Mouse (Mus musculus): ENCODE results near the gene Mllt11. TPM values are rescaled to one million over a fixed set of nuclear protein-coding genes. Genes with fewer than 3 reads are reported as not detected.
A peak's percentile ranks its signal among the peaks of the same experiment; 100 is the strongest.

The Mllt11 gene
- total RNA-seq, 2 experiments from 2014 or later: 265 to 266 TPM

DNA sequence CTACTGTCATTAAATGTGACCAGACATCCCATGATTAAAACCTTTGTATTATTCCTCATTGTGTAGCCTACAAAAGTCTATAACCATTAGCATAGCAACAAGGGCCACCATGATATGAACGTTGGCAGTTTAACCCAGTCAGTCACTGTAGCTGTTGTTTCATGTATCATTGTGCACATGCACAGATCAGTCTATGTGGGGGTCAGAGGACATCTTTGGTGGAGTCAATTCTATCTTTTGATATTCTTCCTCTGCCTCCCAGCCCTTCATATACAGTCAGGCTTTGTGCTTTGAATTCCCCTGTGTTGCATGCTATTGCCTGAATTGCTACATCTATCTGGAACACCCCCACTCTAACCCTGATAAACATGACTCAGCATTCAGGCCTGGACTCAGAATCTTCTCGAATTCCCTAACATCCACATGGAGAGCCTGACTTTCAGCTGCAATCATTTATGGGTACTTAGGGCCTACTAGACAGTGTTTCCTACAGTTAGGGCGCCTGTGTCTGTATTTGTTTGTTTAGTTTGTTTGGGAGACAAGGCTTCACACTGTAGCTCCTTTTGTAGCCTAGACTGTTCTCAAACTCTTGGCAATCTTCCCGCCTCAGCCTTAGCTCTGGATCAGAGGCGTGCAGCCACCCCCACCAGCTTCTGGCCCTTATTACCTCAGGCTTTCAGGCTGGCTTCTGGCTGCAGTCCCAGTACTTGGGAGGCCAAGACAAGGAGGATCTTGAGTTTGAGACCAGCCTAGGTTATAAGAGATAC, 14.7 kb upstream of the Mllt11 start:
- peak; percentile 51 to 67 for DNase-seq (ENCODE audit: low spot score in 2 of 2)

DNA sequence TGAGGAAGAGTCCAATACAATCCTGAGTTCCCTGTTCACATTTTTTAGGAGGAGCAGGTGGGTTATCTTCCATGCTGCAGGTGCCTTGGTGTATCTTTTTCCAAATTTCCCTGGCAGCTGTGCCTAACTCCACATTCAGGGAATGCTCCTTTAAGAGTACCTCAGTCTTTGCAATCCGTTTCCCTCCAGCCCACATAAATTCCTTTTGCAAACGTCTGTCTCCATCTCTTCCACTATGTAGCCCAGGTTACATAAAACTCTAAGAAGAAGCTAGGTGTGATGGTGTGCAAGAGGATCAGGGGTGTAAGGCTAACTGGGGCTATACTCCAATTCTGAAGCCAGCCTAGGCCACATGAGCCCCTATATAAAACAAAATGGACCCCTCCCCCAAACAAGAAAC, 11.1 kb upstream of the Mllt11 start:
- DNase-seq (ENCODE audit: low spot score in 2 of 2): no peak

- DNase-seq (ENCODE audit: low spot score in 2 of 2): no peak
Measured at GRCm38 (mm10) chr3:95241498-95241897, 9.5 kb upstream of the Mllt11 start, which contains the start of gene Gm128. Gene Gm128, minus strand, starts transcription at chr3:95241598.

GRCm38 (mm10) chr3:95240900-95241299, 8.9 kb upstream of the Mllt11 start:
- DNase-seq (ENCODE audit: low spot score in 2 of 2): no peak

GRCm38 (mm10) chr3:95239971-95240370, 8.0 kb upstream of the Mllt11 start:
- no peak for DNase-seq (ENCODE audit: low spot score in 2 of 2)

- DNase-seq (ENCODE audit: low spot score in 2 of 2): no peak
Measured at GRCm38 (mm10) chr3:95239022-95239421, 7.1 kb upstream of the Mllt11 start.

DNA sequence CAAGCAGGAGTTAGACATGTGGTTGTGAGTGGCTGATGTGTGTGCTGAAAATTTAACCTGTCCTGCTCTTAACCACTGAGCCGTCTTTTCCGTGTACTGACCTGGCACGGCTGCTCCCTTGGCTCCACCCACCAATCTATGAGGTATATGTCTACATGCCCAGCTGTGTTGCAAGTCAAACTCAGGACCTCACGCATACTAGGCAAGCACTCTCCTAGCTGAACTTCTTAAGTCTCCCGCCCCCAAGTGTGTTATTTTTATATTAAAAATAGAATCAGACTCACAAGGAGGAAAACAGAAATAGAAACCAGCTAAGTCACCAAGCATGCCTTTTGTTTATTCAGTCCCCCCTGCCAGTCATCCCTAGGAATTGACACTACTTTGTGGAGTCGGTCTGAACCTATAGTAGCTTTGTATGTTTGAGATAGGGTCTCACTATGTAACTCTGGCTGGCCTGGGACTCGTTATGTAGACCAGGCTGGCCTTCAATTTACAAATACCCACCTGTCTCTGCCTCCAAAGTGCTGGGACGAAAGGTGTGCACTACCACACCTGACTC, 5.6 kb upstream of the Mllt11 start:
- DNase-seq (ENCODE audit: low spot score in 2 of 2): no peak

- no peak for DNase-seq (ENCODE audit: low spot score in 2 of 2)
Measured at GRCm38 (mm10) chr3:95235386-95236301, 3.7 kb upstream of the Mllt11 start.

DNA sequence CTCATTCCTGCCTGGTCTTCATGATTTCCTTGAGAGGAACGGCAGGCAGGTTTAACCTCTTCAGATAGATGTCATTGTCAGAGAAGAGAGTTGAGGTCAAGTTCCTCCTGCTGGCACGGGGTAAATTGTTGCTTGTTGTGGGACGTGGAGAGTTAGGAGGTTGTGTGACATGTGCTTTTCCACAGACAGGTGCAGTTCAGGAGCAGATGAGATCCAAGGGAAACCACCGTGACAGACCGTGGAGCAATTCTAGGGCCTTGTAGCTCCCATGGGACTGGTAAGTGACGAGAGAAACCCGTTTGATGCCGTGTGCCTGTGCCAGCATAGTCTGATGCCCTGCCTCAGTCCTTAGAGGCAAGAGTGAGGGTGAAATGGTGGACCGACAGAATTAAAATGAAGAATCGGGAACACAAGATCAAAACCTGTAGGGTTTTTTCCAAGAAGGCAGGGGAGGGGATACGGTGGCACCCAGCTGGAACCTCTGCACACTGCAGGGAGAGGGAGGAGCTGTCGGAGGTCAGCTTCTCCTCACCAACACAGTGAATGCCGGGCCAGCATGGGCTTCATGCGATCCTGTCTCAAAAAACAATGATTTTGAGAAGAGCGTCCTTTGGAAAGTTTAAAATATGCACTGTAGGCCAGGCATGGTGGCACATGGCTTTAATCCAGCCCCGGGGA, 1.5 kb upstream of the Mllt11 start:
- DNase-seq (ENCODE audit: low spot score in 2 of 2): no peak

DNA sequence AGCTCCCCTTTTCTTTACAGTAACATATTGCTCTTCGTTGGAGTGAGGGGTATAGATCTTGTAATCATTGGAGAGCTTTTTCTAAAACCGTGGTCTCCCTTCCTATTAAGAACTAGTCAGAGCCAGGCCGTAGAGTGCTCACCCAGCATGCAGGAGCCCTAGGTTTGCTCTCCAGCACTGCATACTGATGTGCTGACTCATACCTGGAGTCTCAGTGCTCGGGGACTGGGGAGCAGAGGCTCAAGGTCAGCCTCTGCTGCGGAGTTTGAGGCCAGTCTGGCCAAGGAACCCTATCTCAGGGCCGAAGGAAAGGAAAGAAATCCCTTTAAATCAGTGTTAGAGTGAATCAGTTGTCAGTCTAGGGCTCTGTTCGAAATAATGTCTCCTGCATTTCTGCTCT, 800 bp upstream of the Mllt11 start:
- no peak for DNase-seq (ENCODE audit: low spot score in 2 of 2)

GRCm38 (mm10) chr3:95230495-95231297, 1.3 kb downstream of the Mllt11 start:
- DNase-seq (ENCODE audit: low spot score in 2 of 2): no peak

DNA sequence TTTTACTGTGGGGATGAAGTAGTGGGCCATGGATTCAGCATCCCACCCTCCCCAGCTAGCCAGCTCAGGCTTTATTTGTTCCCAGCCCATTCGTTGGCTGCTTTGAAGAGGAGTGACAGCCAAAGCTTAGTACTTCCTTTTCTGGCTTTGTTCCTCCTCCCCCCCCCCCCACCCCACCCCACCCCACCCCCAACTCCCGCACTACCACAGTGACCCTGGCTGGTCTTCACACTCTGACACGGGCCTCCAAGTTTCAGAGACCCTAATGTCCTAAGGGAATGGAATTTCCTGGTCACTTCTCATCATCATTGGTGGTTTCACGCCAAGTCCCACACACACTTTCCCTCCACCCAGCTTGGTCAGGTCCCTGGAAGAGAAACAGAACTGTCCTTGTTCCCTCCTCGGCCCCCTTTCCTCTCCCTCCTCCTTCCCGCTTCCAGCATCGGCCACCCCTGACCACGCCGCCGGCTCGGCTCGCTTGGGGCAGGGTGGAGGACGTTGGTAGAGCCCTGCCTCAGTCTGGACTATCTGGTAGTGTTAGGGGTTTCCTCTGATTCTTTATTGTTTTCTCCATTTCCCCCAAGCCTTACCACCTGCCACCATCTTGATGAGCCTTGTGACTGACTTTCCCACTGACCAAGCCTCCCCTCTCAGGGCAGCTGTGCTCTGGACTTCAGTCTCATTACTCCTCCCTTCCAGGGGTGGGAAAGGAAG, 2.0 kb downstream of the Mllt11 start:
- DNase-seq (ENCODE audit: low spot score in 2 of 2): peak; percentile 29 to 30

DNA sequence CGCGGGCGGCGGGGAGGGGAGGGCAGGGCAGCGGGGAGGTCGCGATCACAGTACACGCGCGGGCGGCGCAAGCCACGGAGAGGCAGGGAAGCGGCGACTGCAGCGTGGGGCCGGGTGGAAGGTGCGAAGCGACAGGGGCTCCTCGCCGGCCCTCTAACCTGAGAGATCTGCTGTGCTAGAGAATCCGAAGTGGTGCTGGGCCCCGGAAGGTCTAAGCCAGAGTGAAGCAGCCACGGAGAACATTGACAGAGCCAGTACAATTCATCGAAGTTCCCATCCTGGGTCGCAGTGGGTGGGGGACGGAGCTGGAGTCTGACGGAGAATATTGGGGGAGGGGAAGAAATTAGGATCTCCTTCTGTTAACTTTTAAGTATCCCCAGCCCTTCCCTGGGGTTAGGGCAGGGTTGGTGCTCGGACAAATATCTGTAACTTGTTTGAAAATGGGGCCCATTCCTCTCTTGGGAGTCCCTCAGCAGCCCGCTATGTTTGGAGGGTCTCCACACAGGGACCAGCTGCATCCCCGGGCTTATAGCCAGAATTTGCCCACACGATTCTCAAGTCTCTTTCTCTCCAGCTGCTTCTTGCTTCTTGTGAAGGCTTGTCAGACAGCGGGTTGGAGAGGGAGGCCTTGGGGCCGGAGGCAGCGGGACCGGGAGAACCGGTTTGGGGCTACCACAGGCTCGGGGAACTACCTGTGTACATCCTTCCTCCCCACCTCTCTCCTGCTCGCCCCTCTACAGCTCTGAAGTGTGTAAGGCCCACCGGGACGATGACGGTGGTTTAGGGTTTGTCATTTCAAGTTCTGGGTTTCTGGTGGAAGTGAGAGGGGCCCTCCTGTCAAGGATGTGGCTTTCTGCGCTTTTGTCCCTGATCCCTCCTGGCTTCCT, 2.8 kb downstream of the Mllt11 start:
- peak; percentile 55 to 64 for DNase-seq (ENCODE audit: low spot score in 2 of 2)

- DNase-seq (ENCODE audit: low spot score in 2 of 2): peak; percentile 83 to 89
Measured at GRCm38 (mm10) chr3:95228148-95228893, 3.6 kb downstream of the Mllt11 start, which contains the start of gene Cdc42se1. Gene Cdc42se1, plus strand, starts transcription at chr3:95228732.

DNA sequence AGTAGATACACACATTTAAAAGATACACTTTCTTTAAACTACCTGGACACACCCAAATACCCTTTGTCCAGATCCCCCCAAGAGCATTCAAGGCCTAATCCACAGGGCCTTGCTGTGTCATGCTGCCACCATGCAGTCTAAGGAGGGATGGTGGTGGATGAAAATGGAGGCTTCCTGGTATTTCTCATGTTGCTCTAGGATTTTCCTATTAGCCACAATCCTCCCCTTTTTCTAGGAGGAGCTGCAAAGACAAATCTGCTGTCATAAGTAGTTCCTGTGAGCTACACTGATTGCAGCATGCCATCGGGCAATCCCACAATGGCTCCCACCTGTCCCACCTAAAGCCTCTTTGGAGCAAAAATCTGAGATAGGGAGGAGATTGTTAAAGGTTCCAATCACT, 4.8 kb downstream of the Mllt11 start:
- no peak for DNase-seq (ENCODE audit: low spot score in 2 of 2)

- no peak for DNase-seq (ENCODE audit: low spot score in 2 of 2)
Measured at GRCm38 (mm10) chr3:95224295-95224694, 7.7 kb downstream of the Mllt11 start.

DNA sequence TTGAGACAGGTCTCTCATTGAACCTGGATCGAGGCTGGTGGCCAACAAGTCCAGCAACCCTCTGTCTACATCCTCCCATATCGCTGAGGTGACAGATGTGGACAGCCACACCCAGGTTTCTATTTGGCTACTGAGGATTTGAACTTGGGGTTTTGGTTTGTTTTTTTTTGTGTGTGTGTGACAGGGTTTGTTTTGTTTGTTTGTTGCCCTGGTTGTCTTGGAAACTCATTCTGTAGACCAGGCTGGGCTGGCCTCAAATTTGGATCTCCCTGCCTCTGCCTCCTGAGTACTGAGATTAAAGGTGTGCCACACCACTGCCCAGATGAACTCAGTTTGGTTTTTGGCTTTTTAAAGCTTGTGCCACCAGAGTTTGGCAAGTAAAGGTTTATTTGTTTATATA, 8.9 kb downstream of the Mllt11 start:
- DNase-seq (ENCODE audit: low spot score in 2 of 2): no peak

Data from left cerebral cortex, adult 18-20 months (tissue).